Mouse (Mus musculus) embryonic stem cell, embryonic (primary cell): Measurements from ENCODE around the gene Cpsf6.

Experiments
- CTCF ChIA-PET, 4 experiments: fragments of 300-600 bp in 2 of 4; fragments of 350-600 bp in 2 of 4; sonication (Branson Sonifier 250); formaldehyde crosslinking; loops; one replicate each; lab custom pipeline; 2022; ENCODE audit warnings: inconsistent platforms in 2 of 4; lab: Charles Lee
- POLR2A ChIA-PET, 4 experiments: fragments of 300-600 bp in 2 of 4; fragments of 350-600 bp in 2 of 4; sonication (Branson Sonifier 250); formaldehyde crosslinking; loops; one replicate each; lab custom pipeline; 2022; ENCODE audit warnings: antibody characterized with exemption in 4 of 4, inconsistent platforms in 1 of 4; lab: Charles Lee

Gene Cpsf6

DNA sequence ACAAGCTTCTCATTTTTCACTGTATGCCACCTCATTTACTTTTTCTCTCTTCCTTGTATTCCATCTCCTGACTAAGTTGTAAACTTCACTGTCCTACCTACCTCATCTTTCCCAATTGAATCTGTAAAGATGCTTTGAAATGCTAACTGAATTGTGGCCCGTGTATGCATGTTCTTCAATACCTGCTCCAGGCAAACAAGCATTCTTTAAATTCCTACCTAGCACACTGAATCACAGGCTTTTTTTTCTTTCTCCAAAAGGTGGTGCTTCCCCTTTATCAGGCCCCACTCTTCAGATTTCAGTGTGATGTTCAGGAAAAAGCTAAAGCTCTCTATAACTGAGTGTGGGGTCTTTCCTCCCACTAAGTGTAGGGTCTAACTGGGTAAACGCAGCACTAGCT lies 37.4 kb downstream of the Cpsf6 start:
- ChIA-PET POLR2A (interaction anchor here (0.6 to 3.8 kb wide), 24 partner anchors 9 to 119 kb away, joined by 3 to 25 read pairs (median 4); partner anchors contain the start of gene Yeats4 (in 3 of the 4)), CTCF (interaction anchor here in 1 of 4 experiments (1.8 kb wide), 1 partner anchor 12 kb away, joined by 4 read pairs; no protein-coding TSS in a partner anchor)

- CTCF ChIA-PET: interaction anchor here in 3 of 4 experiments (0.7 to 1.8 kb wide), 4 partner anchors 10 to 18 kb away, joined by 3 to 4 read pairs (median 3); no protein-coding TSS in a partner anchor
- POLR2A ChIA-PET: interaction anchor here in 3 of 4 experiments (0.6 to 3.8 kb wide), 22 partner anchors 8 to 482 kb away, joined by 3 to 20 read pairs (median 4); partner anchors contain the start of gene Yeats4 (in 2 of the 3)
Observed at GRCm38 (mm10) chr10:117341029-117341428, 38.8 kb downstream of the Cpsf6 start.

GRCm38 (mm10) chr10:117339241-117339640 lies 40.6 kb downstream of the Cpsf6 start:
- CTCF ChIA-PET: no interaction called here
- POLR2A ChIA-PET: no interaction called here

DNA sequence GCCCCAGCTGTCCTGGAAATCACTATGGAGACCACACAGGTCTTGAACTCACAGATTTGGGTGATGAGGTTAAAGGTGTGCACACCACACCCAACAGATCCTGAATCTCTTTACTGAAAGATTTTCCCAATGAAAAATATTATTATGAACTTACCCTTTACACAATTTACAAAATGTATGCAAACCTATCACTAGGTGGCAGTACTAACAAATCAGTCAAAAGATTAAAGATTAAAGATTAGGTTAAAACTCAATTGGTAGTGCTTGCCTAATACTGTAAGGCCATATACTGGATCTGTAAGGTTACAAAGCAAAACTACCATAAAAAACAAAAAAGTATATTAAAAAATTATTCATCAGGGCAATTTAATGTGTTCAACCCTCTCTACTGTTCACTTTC lies 41.9 kb downstream of the Cpsf6 start:
- ChIA-PET CTCF (interaction anchor here in 1 of 4 experiments (0.7 to 1.0 kb wide), 2 partner anchors 351 to 478 kb away, joined by 3 read pairs; no protein-coding TSS in a partner anchor), POLR2A (no interaction called here)

DNA sequence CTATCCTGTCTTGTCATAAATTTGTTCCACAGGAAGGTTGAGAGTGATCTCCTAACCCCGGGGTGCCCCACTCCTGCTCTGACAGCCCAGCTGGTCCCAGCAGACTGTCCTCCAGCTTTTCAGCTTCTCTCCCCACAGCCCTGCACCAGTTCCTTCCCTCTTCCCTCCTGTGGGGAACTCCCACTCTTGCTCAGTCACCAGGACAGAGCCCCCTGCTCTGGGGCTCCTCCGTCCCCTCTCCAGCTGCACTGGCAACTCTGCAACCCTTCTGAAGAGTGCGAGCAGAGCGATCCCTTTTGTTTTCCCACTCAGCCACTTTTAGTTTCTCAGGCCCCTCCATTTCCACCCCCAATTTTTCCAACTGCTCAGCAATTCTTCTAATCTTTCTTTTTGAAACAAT lies 44.2 kb downstream of the Cpsf6 start:
- ChIA-PET CTCF (interaction anchor here in 1 of 4 experiments (1.0 kb wide), 1 partner anchor 111 kb away, joined by 3 read pairs; the partner anchor contains the start of gene Yeats4), POLR2A (interaction anchor here in 1 of 4 experiments (1.1 to 1.8 kb wide), 3 partner anchors 13 to 111 kb away, joined by 3 to 5 read pairs (median 3); partner anchors contain the start of gene Yeats4)

GRCm38 (mm10) chr10:117330521-117330920 lies 49.3 kb downstream of the Cpsf6 start:
- ChIA-PET CTCF (interaction anchor here in 3 of 4 experiments (0.6 to 0.8 kb wide), 3 partner anchors 10 to 86 kb away, joined by 3 to 8 read pairs (median 4); no protein-coding TSS in a partner anchor), POLR2A (interaction anchor here in 2 of 4 experiments (1.4 to 1.5 kb wide), 3 partner anchors 81 to 108 kb away, joined by 3 read pairs; partner anchors contain the start of gene Yeats4 (in 1 of the 2))

- CTCF ChIA-PET: no interaction called here
- POLR2A ChIA-PET: no interaction called here
Observed at GRCm38 (mm10) chr10:117323782-117324181, 56.0 kb downstream of the Cpsf6 start.

- CTCF ChIA-PET: interaction anchor here in 2 of 4 experiments (0.5 to 0.8 kb wide), 2 partner anchors 112 to 520 kb away, joined by 3 read pairs; no protein-coding TSS in a partner anchor
- POLR2A ChIA-PET: interaction anchor here in 1 of 4 experiments (0.5 kb wide), 1 partner anchor 8 kb away, joined by 6 read pairs; no protein-coding TSS in a partner anchor
Observed at GRCm38 (mm10) chr10:117322630-117323029, 57.2 kb downstream of the Cpsf6 start.

DNA sequence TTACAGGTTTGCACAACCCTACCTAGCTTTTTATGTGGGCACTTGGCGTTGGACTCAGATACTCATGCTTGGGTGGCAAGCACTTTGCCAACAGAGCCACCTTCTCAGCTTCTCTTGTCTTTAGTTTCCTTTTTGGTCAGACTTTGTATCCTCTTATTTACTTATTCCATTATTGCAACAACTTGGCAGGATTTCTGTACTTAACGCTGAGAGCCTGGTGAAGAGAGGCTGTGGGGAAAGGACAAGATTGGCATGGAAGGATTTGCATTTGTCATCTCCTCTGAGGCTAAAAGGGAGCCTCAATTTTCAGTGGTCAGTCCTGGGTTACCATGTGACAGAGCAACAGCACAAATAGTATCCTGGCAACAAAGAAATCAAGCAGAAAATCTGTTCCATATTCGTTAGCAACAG lies 59.2 kb downstream of the Cpsf6 start:
- ChIA-PET CTCF (interaction anchor here in 1 of 4 experiments (0.6 kb wide), 1 partner anchor 40 kb away, joined by 4 read pairs; no protein-coding TSS in a partner anchor), POLR2A (interaction anchor here in 1 of 4 experiments (0.8 kb wide), 1 partner anchor 96 kb away, joined by 3 read pairs; the partner anchor contains the start of gene Yeats4)

- CTCF ChIA-PET: interaction anchor here in 3 of 4 experiments (0.6 to 1.1 kb wide), 3 partner anchors 21 to 119 kb away, joined by 3 to 4 read pairs (median 4); no protein-coding TSS in a partner anchor
Observed at GRCm38 (mm10) chr10:117316391-117316790, 63.4 kb downstream of the Cpsf6 start.

DNA sequence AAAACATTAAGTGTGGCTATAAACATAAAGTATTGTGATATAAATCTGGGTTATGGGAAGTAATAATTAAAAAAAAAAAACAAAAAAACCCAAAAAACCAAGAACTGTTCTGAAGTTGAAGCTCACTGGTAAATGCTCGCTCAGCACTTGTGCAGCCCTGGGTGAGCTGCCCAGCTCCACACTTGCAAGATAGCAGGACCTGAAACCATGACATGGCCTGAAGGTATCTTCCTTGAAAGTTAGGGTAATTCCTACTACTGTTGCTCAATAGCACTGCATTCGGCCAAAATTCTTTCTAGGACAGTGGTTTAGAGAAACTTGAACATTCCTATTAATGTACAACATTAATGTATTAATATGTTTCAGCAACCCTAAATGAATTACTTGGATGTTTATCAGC lies 66.7 kb downstream of the Cpsf6 start:
- ChIA-PET CTCF (interaction anchor here in 1 of 4 experiments (0.6 kb wide), 1 partner anchor 90 kb away, joined by 3 read pairs; no protein-coding TSS in a partner anchor), POLR2A (no interaction called here)

More at GRCm38 (mm10) chr10:117316391-117316790, 63.4 kb downstream of the Cpsf6 start:
- POLR2A ChIA-PET: interaction anchor here in 3 of 4 experiments (0.5 to 1.3 kb wide), 4 partner anchors 25 to 1144 kb away, joined by 3 to 4 read pairs (median 3); no protein-coding TSS in a partner anchor

DNA sequence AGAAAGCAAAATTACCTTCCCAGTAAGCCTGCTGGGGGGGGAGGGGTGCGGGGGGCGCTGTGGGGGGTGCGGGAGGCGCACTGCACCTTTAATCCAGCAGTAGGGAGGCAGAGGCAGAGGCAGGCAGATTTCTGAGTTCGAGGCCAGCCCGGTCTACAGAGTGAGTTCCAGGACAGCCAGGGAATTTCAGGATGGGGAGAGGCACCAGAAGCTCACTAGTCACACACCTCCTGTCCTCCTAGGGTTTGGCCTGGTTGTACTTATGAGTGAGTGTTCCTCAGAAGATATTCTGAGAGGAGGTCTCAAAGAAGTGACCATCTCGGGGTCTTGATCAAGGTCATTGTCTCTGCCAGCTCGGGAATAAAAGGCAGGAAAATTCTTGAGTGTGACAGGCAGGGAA lies 67.6 kb downstream of the Cpsf6 start:
- ChIA-PET POLR2A (interaction anchor here in 1 of 4 experiments (1.4 kb wide), 1 partner anchor 99 kb away, joined by 3 read pairs; no protein-coding TSS in a partner anchor), CTCF (no interaction called here)

GRCm38 (mm10) chr10:117304371-117304770 lies 75.4 kb downstream of the Cpsf6 start:
- POLR2A ChIA-PET: interaction anchor here in 2 of 4 experiments (0.6 to 0.9 kb wide), 2 partner anchors 9 to 812 kb away, joined by 4 read pairs; no protein-coding TSS in a partner anchor
- CTCF ChIA-PET: no interaction called here

DNA sequence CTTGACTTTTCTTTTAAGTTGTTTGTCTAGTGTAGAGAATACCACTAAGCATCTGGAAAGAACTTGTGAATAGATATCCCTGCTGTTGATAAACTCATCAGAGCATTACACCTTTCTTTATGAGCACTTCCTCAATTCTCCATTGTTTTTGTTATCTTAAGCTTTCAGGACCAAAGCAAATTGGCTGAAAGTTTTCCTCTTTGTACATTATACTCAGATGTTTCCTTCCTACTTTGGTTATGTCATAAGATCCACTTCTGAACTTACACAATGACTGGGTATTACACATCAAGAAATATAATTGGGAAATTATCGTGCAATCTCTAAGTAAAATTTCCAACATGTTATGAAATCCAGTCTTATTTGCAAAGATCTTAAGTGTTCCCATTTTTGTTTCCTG lies 78.1 kb downstream of the Cpsf6 start:
- ChIA-PET POLR2A (no interaction called here), CTCF (no interaction called here)

DNA sequence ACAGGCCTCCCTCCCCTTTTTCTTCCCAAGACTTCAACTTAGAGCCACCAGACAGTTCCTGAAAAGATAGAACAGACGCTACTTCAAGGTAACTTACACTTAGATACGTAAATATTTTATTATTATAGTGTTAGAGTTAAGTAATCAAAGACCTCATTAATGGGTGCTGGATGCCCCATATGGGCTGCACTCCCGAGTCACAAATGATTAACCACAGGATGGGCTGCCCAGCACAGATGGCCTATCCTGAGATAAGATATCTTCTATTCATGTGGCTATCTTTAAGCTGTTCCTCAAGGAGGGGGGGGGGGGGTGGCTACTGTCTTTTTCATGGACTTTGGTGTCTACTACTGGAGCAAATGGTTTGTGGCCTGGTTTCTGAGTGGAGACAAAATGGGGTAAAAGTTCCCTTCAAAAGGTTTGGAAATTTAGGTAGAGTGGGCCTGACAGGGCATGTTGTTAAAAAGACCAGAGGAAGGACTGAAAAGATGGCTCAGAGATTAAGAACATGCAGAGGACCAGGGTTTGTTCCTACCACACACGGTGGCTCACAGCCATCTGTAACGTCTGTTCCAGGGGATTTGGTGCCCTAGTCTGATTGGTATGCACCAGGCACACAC lies 79.8 kb downstream of the Cpsf6 start:
- CTCF ChIA-PET: no interaction called here
- POLR2A ChIA-PET: interaction anchor here in 1 of 4 experiments (0.6 kb wide), 1 partner anchor 76 kb away, joined by 5 read pairs; no protein-coding TSS in a partner anchor

DNA sequence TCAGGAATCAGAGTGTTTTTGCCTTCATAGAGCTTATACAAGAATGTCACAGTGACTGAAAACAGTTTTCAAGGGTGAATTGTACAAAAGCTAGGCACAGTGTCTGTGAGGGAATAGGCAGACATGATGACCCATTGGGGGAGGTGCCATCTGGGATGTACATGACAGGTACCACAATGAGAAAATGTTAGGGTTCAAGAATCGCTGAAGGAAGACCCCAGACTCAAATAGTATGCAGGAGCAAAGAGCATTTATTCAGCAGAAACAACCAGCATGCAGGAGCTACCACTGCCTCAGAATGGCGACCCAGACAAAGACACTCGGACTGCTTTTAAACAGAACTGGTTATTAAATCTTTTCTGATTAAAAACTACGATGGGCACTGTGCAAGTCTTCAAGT lies 80.7 kb downstream of the Cpsf6 start:
- CTCF ChIA-PET: interaction anchor here in 1 of 4 experiments (1.1 kb wide), 1 partner anchor 104 kb away, joined by 3 read pairs; no protein-coding TSS in a partner anchor

DNA sequence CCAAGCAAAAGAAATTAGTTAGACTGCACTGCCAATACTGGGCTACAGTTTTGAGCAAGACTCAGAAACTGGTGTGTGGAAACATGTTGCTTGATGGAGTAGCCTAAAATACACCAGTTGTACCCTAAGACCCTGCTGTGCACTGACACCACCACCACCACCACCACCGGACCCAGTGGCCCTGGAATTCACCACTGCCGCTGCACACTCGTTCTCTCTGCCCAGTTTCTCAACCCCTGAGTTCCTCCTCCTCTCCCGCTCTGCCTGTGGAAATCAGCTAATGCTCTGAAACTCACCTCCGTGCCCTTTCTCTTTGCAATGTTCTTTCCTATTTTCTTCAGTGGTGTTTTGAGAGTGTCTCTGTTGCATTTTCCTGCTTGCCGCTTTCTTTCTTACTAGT lies 81.5 kb downstream of the Cpsf6 start:
- ChIA-PET POLR2A (interaction anchor here in 1 of 4 experiments (0.6 kb wide), 1 partner anchor 128 kb away, joined by 3 read pairs; no protein-coding TSS in a partner anchor), CTCF (interaction anchor here in 1 of 4 experiments (1.1 kb wide), 1 partner anchor 105 kb away, joined by 3 read pairs; no protein-coding TSS in a partner anchor)

More for the DNA sequence above, 80.7 kb downstream of the Cpsf6 start:
- POLR2A ChIA-PET: no interaction called here
